Mouse (Mus musculus): ENCODE results near the gene Kcng1.

GRCm38 (mm10) chr2:168238335-168238734 is 43.2 kb downstream of the Kcng1 start:
- no peak for TF ChIP-seq GATA1 (IDR thresholded peaks at IDR 0.05; ENCODE audit: borderline replicate concordance, low read length)
- no peak for TF ChIP-seq FLI1 (IDR thresholded peaks at IDR 0.05; ENCODE audit: low read length)

Measured in megakaryocyte, embryonic 14.5 days (primary cell).